Mouse (Mus musculus) ES-Bruce4 (cell line): ENCODE data around the gene Fbxw24. TPM values are rescaled to one million over a fixed set of nuclear protein-coding genes. Genes with fewer than 3 reads are reported as not detected.
"Not testable (repeated sequence)": the region's sequence is repeated elsewhere in the genome, so short reads cannot be mapped to it uniquely, and the experiment has no call there.

ENCODE experiments used
- H3K27ac ChIP-seq: 2 replicates; pipeline ENCODE4 v1.5.1; 2012; ENCODE audit warnings: low read length, inconsistent platforms; ENCODE audit not compliant: insufficient read depth
- H3K27me3 ChIP-seq: 2 replicates; pipeline ENCODE4 v1.6.1; 2012; ENCODE audit warnings: mild to moderate bottlenecking, low read length, inconsistent platforms; ENCODE audit not compliant: control insufficient read depth, poor library complexity, insufficient read depth, severe bottlenecking
- H3K36me3 ChIP-seq: 2 replicates; pipeline ENCODE4 v1.6.1; 2012; ENCODE audit warnings: inconsistent platforms, mild to moderate bottlenecking, low read length, moderate library complexity; ENCODE audit not compliant: control insufficient read depth, poor library complexity, insufficient read depth, severe bottlenecking
- H3K4me1 ChIP-seq: one replicate; pipeline ENCODE4 v1.8.1; 2011; ENCODE audit warnings: low read length; ENCODE audit not compliant: control insufficient read depth, insufficient read depth
- H3K4me3 ChIP-seq: 2 replicates; pipeline ENCODE4 v1.5.1; 2011; ENCODE audit warnings: low read depth, mild to moderate bottlenecking, low read length
- H3K9ac ChIP-seq: 2 replicates; pipeline ENCODE4 v1.6.1; 2012; ENCODE audit warnings: low read depth, mild to moderate bottlenecking, inconsistent platforms; ENCODE audit not compliant: poor library complexity, severe bottlenecking
- H3K9me3 ChIP-seq: replicated peaks from 2 replicates; pipeline ENCODE4 v1.6.1; 2012; ENCODE audit warnings: mild to moderate bottlenecking, low read length, inconsistent platforms; ENCODE audit not compliant: control insufficient read depth, poor library complexity, insufficient read depth, severe bottlenecking
- CTCF ChIP-seq: IDR thresholded peaks from one replicate; pipeline ENCODE4 v1.8.1; 2011; ENCODE audit warnings: low read depth, low read length
- EP300 ChIP-seq: IDR thresholded peaks from 2 replicates; pipeline ENCODE4 v1.6.1; 2011; ENCODE audit warnings: low read depth, low read length; ENCODE audit not compliant: insufficient read depth
- POLR2A ChIP-seq: IDR thresholded peaks from one replicate; pipeline ENCODE4 v1.8.1; 2011; ENCODE audit warnings: low read length; ENCODE audit not compliant: insufficient read depth
- polyA plus RNA-seq: library from polyadenylated mRNA; stranded (reverse); fragments of >200 nt; gene quantifications from 2 replicates; pipeline ENCODE4 v1.2.4, GENCODE M21; 2011; ENCODE audit warnings: low read depth; ENCODE audit not compliant: missing spikeins, insufficient read depth, insufficient read length

Gene Fbxw24
- polyA plus RNA-seq, result not detected in 2 replicates

- not testable (repeated sequence) for H3K27me3 ChIP-seq, H3K4me3 ChIP-seq, H3K9ac ChIP-seq, H3K27ac ChIP-seq, H3K9me3 ChIP-seq, H3K4me1 ChIP-seq, H3K36me3 ChIP-seq
Measured at GRCm38 (mm10) chr9:109625957-109626356, at the start of gene Fbxw24. Fbxw24 (minus strand) TSS chr9:109626057.

DNA sequence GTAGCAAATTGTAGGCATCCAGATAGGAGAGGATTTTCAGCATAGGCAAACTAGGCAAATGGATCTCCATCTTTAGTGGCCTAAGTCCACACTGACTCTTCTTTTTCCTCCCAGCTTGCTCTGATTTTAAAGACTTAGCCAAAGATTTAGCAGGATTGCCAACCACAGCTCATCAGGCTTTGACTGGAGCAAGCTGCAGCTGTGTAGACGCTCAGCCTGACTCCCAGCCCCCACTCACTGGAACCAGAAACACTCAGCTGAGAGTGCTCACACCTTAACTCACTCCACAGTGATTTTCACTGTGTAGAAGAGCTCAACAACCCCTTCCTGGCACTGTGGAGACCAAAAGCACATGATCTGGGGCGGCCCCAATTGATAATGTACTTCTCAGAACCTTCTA lies 38.7 kb upstream of the Fbxw24 start, which contains the start of gene Fbxw25:
Fbxw25 (minus strand) TSS at position 101 of the 400 bp plus-strand sequence.
- H3K9me3 ChIP-seq, H3K9ac ChIP-seq, H3K4me1 ChIP-seq, H3K36me3 ChIP-seq, H3K27ac ChIP-seq, H3K27me3 ChIP-seq, H3K4me3 ChIP-seq: not testable (repeated sequence)

GRCm38 (mm10) chr9:109606837-109607236 lies 19.0 kb downstream of the Fbxw24 start:
- not testable (repeated sequence) for H3K4me3 ChIP-seq, H3K27me3 ChIP-seq, H3K27ac ChIP-seq, H3K4me1 ChIP-seq, H3K36me3 ChIP-seq, H3K9me3 ChIP-seq, H3K9ac ChIP-seq

GRCm38 (mm10) chr9:109602128-109602527 lies 23.7 kb downstream of the Fbxw24 start:
- H3K36me3 ChIP-seq, H3K4me1 ChIP-seq, H3K27ac ChIP-seq, H3K9me3 ChIP-seq, H3K9ac ChIP-seq, H3K4me3 ChIP-seq, H3K27me3 ChIP-seq: not testable (repeated sequence)
- peak; percentile 3 for TF ChIP-seq CTCF

- Histone ChIP-seq H3K27ac (no peak overlapping the region), H3K4me3 (no peak overlapping the region), H3K27me3 (no peaks in the 10 kb centered on the region), H3K9me3 (no peaks in the 10 kb centered on the region), H3K9ac (no peak overlapping the region), H3K36me3 (no peaks in the 10 kb centered on the region), H3K4me1 (no peaks in the 10 kb centered on the region)
- no peak for TF ChIP-seq CTCF
- no peak for TF ChIP-seq EP300
- no peak for TF ChIP-seq POLR2A
Measured at GRCm38 (mm10) chr9:109597226-109597625, 28.6 kb downstream of the Fbxw24 start.

GRCm38 (mm10) chr9:109594866-109595265 lies 31.0 kb downstream of the Fbxw24 start:
- H3K9ac ChIP-seq, result no peak overlapping the region
- no peak overlapping the region for H3K27ac ChIP-seq
- H3K9me3 ChIP-seq, result no peaks in the 10 kb centered on the region
- no peak overlapping the region for H3K4me3 ChIP-seq
- H3K4me1 ChIP-seq, result no peaks in the 10 kb centered on the region
- no peaks in the 10 kb centered on the region for H3K36me3 ChIP-seq
- no peak for TF ChIP-seq POLR2A
- TF ChIP-seq EP300, result no peak
- TF ChIP-seq CTCF, result no peak
- H3K27me3 ChIP-seq, result no peaks in the 10 kb centered on the region

DNA sequence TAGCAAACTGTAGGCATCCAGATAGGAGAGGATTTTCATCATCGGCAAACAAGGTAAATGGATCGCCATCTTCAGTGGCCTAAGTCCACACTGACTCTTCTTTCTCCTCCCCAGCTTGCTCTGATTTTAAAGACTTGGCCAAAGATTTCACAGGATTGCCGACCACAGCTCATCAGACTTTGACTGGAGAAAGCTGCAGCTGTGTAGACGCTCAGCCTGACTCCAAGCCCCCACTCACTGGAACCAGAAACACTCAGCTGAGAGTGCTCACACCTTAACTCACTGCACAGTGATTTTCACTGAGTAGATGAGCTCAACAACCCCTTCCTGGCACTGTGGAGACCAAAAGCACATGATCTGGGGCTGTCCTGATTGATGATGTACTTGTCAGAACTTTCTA lies 57.7 kb downstream of the Fbxw24 start, which contains the start of gene Fbxw15:
Fbxw15 (minus strand) TSS at position 101 of the 400 bp plus-strand sequence.
- not testable (repeated sequence) for H3K27ac ChIP-seq, H3K36me3 ChIP-seq, H3K4me1 ChIP-seq, H3K9me3 ChIP-seq, H3K27me3 ChIP-seq, H3K4me3 ChIP-seq, H3K9ac ChIP-seq
